Mouse (Mus musculus) limb, embryonic 15.5 days (tissue): ENCODE data around the gene Cyp2c37. TPM values are rescaled to one million over a fixed set of nuclear protein-coding genes. Genes with fewer than 3 reads are reported as not detected.
"Not testable (repeated sequence)": the region's sequence is repeated elsewhere in the genome, so short reads cannot be mapped to it uniquely, and the experiment has no call there.

Experiments
- ATAC-seq: fragments of 200-750 bp; cut with Nextera tagmentation; 2 replicates; pipeline ENCODE4 v1.8.0; 2017; ENCODE audit warnings: low read depth, moderate TSS enrichment; ENCODE audit not compliant: insufficient number of reproducible peaks, low FRiP score, low TSS enrichment
- H3K27ac ChIP-seq: fragments of 300-500 bp; sonication (generic); 2 replicates; pipeline ENCODE4 v1.5.1; 2015; ENCODE audit warnings: moderate library complexity, mild to moderate bottlenecking, inconsistent platforms
- H3K27me3 ChIP-seq: fragments of 300-500 bp; sonication (generic); 2 replicates; pipeline ENCODE4 v1.6.1; 2015; ENCODE audit warnings: inconsistent platforms
- H3K36me3 ChIP-seq: fragments of 300-500 bp; sonication (generic); 2 replicates; pipeline ENCODE4 v1.6.1; 2015; ENCODE audit warnings: inconsistent platforms
- H3K4me1 ChIP-seq: fragments of 300-500 bp; sonication (generic); 2 replicates; pipeline ENCODE4 v1.6.1; 2015; ENCODE audit warnings: inconsistent platforms
- H3K4me2 ChIP-seq: fragments of 300-500 bp; sonication (generic); 2 replicates; pipeline ENCODE4 v1.6.1; 2015; ENCODE audit warnings: mild to moderate bottlenecking, inconsistent platforms
- H3K4me3 ChIP-seq: fragments of 300-500 bp; sonication (generic); 2 replicates; pipeline ENCODE4 v1.5.1; 2015; ENCODE audit warnings: mild to moderate bottlenecking, inconsistent platforms
- H3K9ac ChIP-seq: fragments of 300-500 bp; sonication (generic); 2 replicates; pipeline ENCODE4 v1.6.1; 2015; ENCODE audit warnings: inconsistent platforms
- H3K9me3 ChIP-seq: fragments of 300-500 bp; sonication (generic); 2 replicates; pipeline ENCODE4 v1.6.1; 2016; ENCODE audit warnings: inconsistent platforms
- WGBS: fragments of 180-500 bp; shearing (Covaris S2); methylation state at CpG from one replicate; pipeline ENCODE4 v1.1.7; 2015; 5-methylcytosine and 5-hydroxymethylcytosine counted together
- polyA plus RNA-seq: library from polyadenylated mRNA; unstranded; fragments of >200 nt; fragmentation: Nextera tagmentation; extraction: Ambion mirVana; gene quantifications from 2 replicates; pipeline ENCODE4 v1.2.1, GENCODE M21; 2015

The Cyp2c37 gene
- not detected in 2 replicates for polyA plus RNA-seq

GRCm38 (mm10) chr19:39992140-39992539 lies at the start of gene Cyp2c37:
Cyp2c37 (plus strand) TSS chr19:39992424.
- not testable (repeated sequence) for H3K27me3 ChIP-seq, H3K9me3 ChIP-seq, H3K27ac ChIP-seq, ATAC-seq, H3K4me2 ChIP-seq, H3K36me3 ChIP-seq, H3K9ac ChIP-seq, H3K4me3 ChIP-seq, H3K4me1 ChIP-seq
- WGBS = 95% methylated on average over 1 of the region's 1 CpGs

GRCm38 (mm10) chr19:39960861-39961260 lies 31.4 kb upstream of the Cyp2c37 start:
- H3K27ac ChIP-seq, ATAC-seq, H3K27me3 ChIP-seq, H3K4me1 ChIP-seq, H3K4me3 ChIP-seq, H3K4me2 ChIP-seq, H3K9ac ChIP-seq, H3K36me3 ChIP-seq, H3K9me3 ChIP-seq: not testable (repeated sequence)

- ATAC-seq, H3K36me3 ChIP-seq, H3K9me3 ChIP-seq, H3K4me1 ChIP-seq, H3K27ac ChIP-seq, H3K4me3 ChIP-seq, H3K9ac ChIP-seq, H3K27me3 ChIP-seq, H3K4me2 ChIP-seq: not testable (repeated sequence)
- WGBS = 82% methylated on average over 3 of the region's 3 CpGs
These were observed 21.1 kb upstream of the Cyp2c37 start for GRCm38 (mm10) chr19:39971096-39971495.

- Histone ChIP-seq H3K4me3 (no peak overlapping the region), H3K27me3 (no peaks in the 10 kb centered on the region), H3K9me3 (no peaks in the 10 kb centered on the region), H3K36me3 (no peaks in the 10 kb centered on the region), H3K4me2 (no peak overlapping the region), H3K4me1 (no peaks in the 10 kb centered on the region), H3K27ac (no peak overlapping the region), H3K9ac (no peak overlapping the region)
- ATAC-seq = no peak
- WGBS = 74% methylated on average over 2 of the region's 2 CpGs
These were observed 2.8 kb upstream of the Cyp2c37 start for GRCm38 (mm10) chr19:39989471-39989870.

Other genes with a start within 250 kb of the Cyp2c37 start
- not detected in 2 replicates for gene Cyp2c40, start 179.6 kb upstream of the Cyp2c37 start, polyA plus RNA-seq
- gene Cyp2c69, start 105.6 kb upstream of the Cyp2c37 start, polyA plus RNA-seq = not detected in 2 replicates
- not detected in 2 replicates for gene Cyp2c54, start 81.4 kb downstream of the Cyp2c37 start, polyA plus RNA-seq
- gene Cyp2c50, start 97.3 kb downstream of the Cyp2c37 start, polyA plus RNA-seq = not detected in 2 replicates
- not detected in 2 replicates for gene Cyp2c70, start 194.9 kb downstream of the Cyp2c37 start, polyA plus RNA-seq